Mouse (Mus musculus) heart, embryonic 10.5 days (tissue): ENCODE measurements around the gene Camk2d. TPM values are rescaled to one million over a fixed set of nuclear protein-coding genes. Genes with fewer than 3 reads are reported as not detected.

ENCODE experiments used
- DNase-seq: peaks from one replicate; pipeline ENCODE4 v3.0.0-alpha.2; 2017; ENCODE audit warnings: low spot score
- H3K27ac ChIP-seq: fragments of 300-500 bp; sonication (generic); 2 replicates; pipeline ENCODE4 v1.5.1; 2016; ENCODE audit warnings: mild to moderate bottlenecking
- H3K27me3 ChIP-seq: fragments of 300-500 bp; sonication (generic); 2 replicates; pipeline ENCODE4 v1.6.1; 2016; ENCODE audit warnings: mild to moderate bottlenecking; ENCODE audit not compliant: poor library complexity, insufficient read depth, severe bottlenecking
- H3K36me3 ChIP-seq: fragments of 300-500 bp; sonication (generic); 2 replicates; pipeline ENCODE4 v1.6.1; 2016; ENCODE audit warnings: mild to moderate bottlenecking, moderate library complexity
- H3K4me1 ChIP-seq: fragments of 300-500 bp; sonication (generic); 2 replicates; pipeline ENCODE4 v1.6.1; 2016; ENCODE audit warnings: mild to moderate bottlenecking
- H3K4me3 ChIP-seq: fragments of 300-500 bp; sonication (generic); 2 replicates; pipeline ENCODE4 v1.5.1; 2016; ENCODE audit warnings: mild to moderate bottlenecking, moderate library complexity
- H3K9me3 ChIP-seq: fragments of 300-500 bp; sonication (generic); 2 replicates; pipeline ENCODE4 v1.6.1; 2016; ENCODE audit warnings: mild to moderate bottlenecking, moderate library complexity
- WGBS: fragments of 180-500 bp; shearing (Covaris S2); methylation state at CpG from one replicate; pipeline ENCODE4 v1.1.7; 2016; 5-methylcytosine and 5-hydroxymethylcytosine counted together
- polyA plus RNA-seq: library from polyadenylated mRNA; unstranded; fragments of >200 nt; fragmentation: Nextera tagmentation; extraction: Ambion mirVana; gene quantifications from 2 replicates; pipeline ENCODE4 v1.2.1, GENCODE M21; 2016

Camk2d gene
- polyA plus RNA-seq, 1 experiment from 2014 or later, result 58.0 TPM

DNA sequence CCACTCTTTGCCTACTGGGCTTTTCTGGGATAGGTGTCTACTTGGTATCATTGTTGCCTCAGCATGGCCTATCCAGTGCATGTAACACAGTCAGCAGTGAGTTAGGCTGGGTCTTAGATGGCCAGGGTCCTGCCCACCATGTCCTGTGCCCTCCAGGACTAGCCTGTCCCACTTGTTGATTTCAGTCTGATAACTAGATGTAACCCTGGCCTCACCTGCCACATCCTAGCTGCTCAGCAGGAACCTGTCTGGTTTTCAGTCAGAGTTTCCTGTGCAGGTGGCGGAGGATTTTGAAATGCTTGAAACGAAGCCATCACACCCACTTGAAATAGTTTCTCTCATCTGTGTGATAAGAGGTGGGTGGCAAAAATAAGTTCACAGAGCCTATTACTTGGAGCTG lies 64.5 kb downstream of the Camk2d start:
- H3K9me3 ChIP-seq, result no peaks in the 10 kb centered on the region
- H3K36me3 ChIP-seq, result no peaks in the 10 kb centered on the region
- peak overlapping the region; percentile 84 for H3K27ac ChIP-seq
- no peak for DNase-seq
- WGBS, result 42% methylated on average over 2 of the region's 2 CpGs
- peaks cover 62% of the 10 kb centered on the region for H3K4me1 ChIP-seq
- no peak overlapping the region for H3K4me3 ChIP-seq
- H3K27me3 ChIP-seq, result no peaks in the 10 kb centered on the region

DNA sequence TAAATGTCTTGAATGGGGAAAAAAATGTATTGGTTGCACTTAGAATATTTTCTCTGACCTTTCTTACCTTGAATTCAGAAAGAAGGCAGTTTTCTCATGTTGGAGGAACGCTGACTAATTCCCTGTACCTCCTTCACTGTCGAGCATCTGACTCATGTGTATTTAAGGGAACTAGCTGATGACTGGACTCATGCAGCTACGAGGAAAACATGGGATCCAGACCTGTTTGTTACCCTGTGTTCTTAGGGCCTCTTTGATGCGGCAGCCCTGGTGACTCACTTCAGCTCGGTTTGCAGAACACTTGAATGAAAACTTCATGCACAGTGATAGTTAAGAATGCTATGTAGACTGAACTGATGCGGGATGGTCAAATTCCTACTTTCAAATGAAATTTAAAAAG lies 64.9 kb downstream of the Camk2d start:
- Histone ChIP-seq H3K27me3 (no peaks in the 10 kb centered on the region), H3K4me1 (peaks cover 61% of the 10 kb centered on the region), H3K9me3 (no peaks in the 10 kb centered on the region), H3K36me3 (no peaks in the 10 kb centered on the region), H3K4me3 (no peak overlapping the region), H3K27ac (peak overlapping the region; percentile 84; the same call in 1 of the 2 replicates)
- no peak for DNase-seq
- WGBS, result 53% methylated on average over 6 of the region's 6 CpGs

DNA sequence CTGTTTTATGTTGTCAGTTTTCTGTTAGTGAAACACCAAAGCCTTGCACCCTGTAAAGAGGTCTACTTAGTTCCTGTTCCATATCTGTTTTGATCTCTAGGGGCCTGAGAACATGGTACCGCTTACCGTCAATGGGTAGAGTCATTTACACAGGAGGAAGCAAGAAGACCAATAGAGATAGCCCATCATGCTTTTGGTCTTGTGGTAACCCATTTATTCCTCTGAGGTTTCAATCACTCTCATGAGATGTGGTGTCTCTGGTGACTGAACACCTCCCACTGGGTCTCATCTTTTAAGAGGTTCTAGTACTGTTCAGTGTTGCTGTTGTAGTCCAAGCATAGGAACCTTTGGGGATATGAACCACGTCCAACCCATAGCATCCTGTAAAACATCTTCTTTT lies 65.8 kb downstream of the Camk2d start:
- H3K27ac ChIP-seq, result no peak overlapping the region

DNA sequence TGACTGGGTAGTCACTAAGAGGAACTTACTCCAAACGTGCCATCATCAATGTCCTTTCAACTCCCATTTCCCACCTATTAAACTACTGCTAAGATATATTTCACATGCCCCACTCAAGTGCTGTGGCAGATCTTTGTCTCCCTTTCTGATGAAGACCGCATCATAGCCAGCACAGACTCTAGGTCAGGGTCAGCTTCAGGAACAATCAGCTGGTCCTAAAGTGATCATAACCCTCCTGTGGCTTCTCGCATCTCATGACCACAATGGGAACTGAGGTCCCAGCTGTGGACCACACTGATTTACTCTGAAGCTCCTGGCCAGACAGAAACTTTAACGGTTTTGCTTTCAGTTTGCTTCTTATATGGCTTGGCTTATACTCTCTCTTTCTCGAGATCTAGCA lies 67.3 kb downstream of the Camk2d start:
- H3K36me3 ChIP-seq, result no peaks in the 10 kb centered on the region
- H3K27me3 ChIP-seq, result no peaks in the 10 kb centered on the region
- H3K27ac ChIP-seq, result no peak overlapping the region
- 84% methylated on average over 5 of the region's 5 CpGs for WGBS
- peaks cover 65% of the 10 kb centered on the region for H3K4me1 ChIP-seq
- H3K4me3 ChIP-seq, result no peak overlapping the region
- no peaks in the 10 kb centered on the region for H3K9me3 ChIP-seq
- DNase-seq, result no peak

More for the DNA sequence above, 65.8 kb downstream of the Camk2d start:
- 88% methylated on average over 3 of the region's 3 CpGs for WGBS
- Histone ChIP-seq H3K27me3 (no peaks in the 10 kb centered on the region), H3K4me1 (peaks cover 55% of the 10 kb centered on the region), H3K9me3 (no peaks in the 10 kb centered on the region), H3K36me3 (no peaks in the 10 kb centered on the region), H3K4me3 (no peak overlapping the region)
- no peak for DNase-seq

DNA sequence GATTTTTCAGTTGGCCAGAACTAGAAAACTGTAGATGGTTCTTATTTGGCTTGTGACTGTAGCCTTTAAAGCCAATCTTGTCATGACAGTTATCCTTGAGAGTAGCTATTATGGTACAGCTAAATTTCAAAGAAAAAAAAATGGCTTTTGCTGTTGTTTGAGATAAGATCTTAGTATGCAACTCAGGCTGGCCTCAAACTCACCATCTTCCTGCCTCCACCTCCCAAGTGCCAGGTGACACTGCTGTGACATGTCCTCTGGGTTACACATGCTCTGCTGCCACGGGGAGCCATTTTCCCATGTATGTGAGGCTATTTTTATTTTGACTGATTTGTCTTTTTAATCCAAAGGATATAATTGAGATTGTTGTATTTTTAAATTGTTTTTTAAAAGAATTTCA lies 69.8 kb downstream of the Camk2d start:
- WGBS, result 64% methylated on average over 1 of the region's 1 CpGs
- no peak overlapping the region for H3K27ac ChIP-seq
- no peaks in the 10 kb centered on the region for H3K9me3 ChIP-seq
- H3K4me1 ChIP-seq, result peaks cover 54% of the 10 kb centered on the region
- no peak overlapping the region for H3K4me3 ChIP-seq
- H3K27me3 ChIP-seq, result no peaks in the 10 kb centered on the region
- H3K36me3 ChIP-seq, result no peaks in the 10 kb centered on the region
- no peak for DNase-seq

DNA sequence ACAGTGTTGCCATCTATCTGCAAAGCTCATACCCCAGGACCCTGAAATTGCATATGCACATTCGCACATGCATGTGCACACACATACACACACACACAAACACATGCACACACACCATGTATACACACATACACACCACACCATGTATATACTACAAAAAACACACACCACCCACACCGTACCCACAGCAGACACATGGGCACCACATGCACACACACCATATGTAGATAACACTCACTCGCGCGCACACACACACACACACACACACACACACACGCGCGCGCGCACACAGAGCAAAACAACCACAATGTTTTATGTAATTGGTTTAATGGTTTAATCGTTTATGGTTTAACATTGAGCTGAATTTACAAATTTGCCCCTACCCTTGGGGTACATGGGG lies 70.9 kb downstream of the Camk2d start:
- Histone ChIP-seq H3K4me3 (no peak overlapping the region), H3K27me3 (no peaks in the 10 kb centered on the region), H3K9me3 (no peaks in the 10 kb centered on the region), H3K36me3 (no peaks in the 10 kb centered on the region), H3K27ac (peak overlapping the region; percentile 47; the same call in 1 of the 2 replicates), H3K4me1 (peaks cover 55% of the 10 kb centered on the region)
- no peak for DNase-seq
- 94% methylated on average over 11 of the region's 11 CpGs for WGBS

DNA sequence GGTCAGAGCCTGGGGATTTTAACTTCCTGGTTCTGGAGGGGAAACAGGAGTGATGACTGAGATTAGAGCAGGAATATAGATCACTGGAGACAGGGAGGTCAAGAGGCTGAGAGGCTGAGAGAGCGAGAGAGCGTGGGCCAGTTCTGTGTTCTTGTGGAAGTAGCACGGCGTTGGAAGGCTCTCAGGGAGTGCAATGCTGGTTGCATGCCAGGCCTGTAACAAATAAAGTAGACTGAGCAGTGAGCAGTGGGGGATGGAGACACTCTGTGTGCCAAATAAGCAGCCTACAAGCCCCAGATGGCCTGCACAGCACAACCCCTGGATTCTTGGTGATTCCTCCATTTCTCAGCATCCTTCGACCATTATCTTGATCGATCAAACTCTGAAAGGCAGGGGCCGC lies 71.3 kb downstream of the Camk2d start:
- 44% methylated on average over 7 of the region's 7 CpGs for WGBS
- H3K36me3 ChIP-seq, result no peaks in the 10 kb centered on the region
- no peaks in the 10 kb centered on the region for H3K27me3 ChIP-seq
- DNase-seq, result no peak
- peak overlapping the region; percentile 47 for H3K27ac ChIP-seq
- no peaks in the 10 kb centered on the region for H3K9me3 ChIP-seq
- 0 out of 2 replicates have a peak overlapping the region, but pooled peaks have one; percentile 8 for H3K4me3 ChIP-seq
- peaks cover 59% of the 10 kb centered on the region for H3K4me1 ChIP-seq

DNA sequence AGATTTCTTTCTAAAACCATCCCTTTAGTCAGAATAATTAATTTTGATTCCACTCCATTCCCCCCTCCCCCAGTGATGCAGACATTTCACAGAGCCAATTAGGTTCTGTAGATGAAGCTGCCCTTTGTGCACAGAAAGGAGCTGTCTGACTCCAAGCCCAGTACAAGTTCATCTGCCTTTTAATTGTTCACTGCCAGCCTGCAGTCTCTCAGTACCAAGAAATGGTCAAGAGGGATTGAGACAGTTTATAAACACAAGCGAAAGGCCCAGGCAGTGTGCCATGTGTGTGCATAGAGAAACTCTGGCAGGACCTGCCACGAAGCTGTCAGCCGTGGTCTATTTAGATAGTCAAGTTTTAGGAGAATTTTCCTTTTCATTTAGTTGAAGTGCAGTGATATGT lies 72.0 kb downstream of the Camk2d start:
- 78% methylated on average over 3 of the region's 3 CpGs for whole genome bisulfite sequencing
- H3K9me3 ChIP-seq, result no peaks in the 10 kb centered on the region
- H3K36me3 ChIP-seq, result no peaks in the 10 kb centered on the region
- peaks cover 61% of the 10 kb centered on the region for H3K4me1 ChIP-seq
- DNase-seq, result no peak
- no peak overlapping the region for H3K4me3 ChIP-seq
- H3K27me3 ChIP-seq, result no peaks in the 10 kb centered on the region
- H3K27ac ChIP-seq, result peak overlapping the region; percentile 69; the same call in 1 of the 2 replicates

DNA sequence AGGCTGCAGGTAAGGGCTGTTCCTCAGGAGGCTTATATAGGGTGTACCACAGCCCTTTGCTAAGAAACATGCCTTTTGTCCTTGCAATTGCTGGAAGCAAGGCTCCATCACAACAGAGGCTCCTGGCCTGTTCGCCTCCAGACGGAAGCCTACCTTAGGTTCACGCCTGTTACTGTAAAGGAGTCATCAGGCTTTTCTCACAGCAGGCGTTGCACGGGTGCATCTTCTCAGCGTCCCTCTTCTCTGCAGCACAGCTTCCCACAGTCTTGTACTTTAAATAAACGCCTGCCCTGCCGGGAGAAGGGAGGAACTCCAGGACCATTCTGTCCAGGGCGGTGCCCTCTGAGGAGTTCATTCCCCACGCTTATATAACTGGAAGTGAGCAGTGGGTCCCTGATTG lies 72.6 kb downstream of the Camk2d start:
- Histone ChIP-seq H3K9me3 (no peaks in the 10 kb centered on the region), H3K4me1 (peaks cover 61% of the 10 kb centered on the region), H3K4me3 (no peak overlapping the region), H3K36me3 (no peaks in the 10 kb centered on the region), H3K27me3 (no peaks in the 10 kb centered on the region), H3K27ac (peak overlapping the region; percentile 69; the same call in 1 of the 2 replicates)
- no peak for DNase-seq
- whole genome bisulfite sequencing, result 37% methylated on average over 10 of the region's 10 CpGs

DNA sequence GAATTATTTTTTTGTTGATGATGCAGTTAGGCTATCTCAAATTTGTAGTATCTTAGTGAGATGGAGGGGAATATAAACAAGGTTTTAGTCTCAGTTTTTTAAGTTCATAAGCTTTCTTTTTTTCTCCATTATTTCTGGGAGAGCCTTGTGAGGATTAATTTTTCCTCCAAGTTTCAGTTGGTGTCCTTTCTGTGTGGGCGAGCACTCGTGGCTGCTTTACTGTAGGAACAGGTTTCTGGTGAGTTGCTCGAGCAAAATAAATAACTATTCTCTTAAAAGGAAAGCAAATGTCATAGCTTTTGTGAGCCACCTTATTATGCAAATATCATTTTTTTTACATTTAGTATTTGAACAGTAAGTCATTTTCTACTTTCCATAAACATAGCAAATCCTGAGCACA lies 74.3 kb downstream of the Camk2d start:
- WGBS, result 92% methylated on average over 3 of the region's 3 CpGs
- no peak overlapping the region for H3K4me3 ChIP-seq
- DNase-seq, result no peak
- H3K27me3 ChIP-seq, result no peaks in the 10 kb centered on the region
- H3K27ac ChIP-seq, result no peak overlapping the region
- no peaks in the 10 kb centered on the region for H3K9me3 ChIP-seq
- peaks cover 51% of the 10 kb centered on the region for H3K4me1 ChIP-seq
- no peaks in the 10 kb centered on the region for H3K36me3 ChIP-seq

DNA sequence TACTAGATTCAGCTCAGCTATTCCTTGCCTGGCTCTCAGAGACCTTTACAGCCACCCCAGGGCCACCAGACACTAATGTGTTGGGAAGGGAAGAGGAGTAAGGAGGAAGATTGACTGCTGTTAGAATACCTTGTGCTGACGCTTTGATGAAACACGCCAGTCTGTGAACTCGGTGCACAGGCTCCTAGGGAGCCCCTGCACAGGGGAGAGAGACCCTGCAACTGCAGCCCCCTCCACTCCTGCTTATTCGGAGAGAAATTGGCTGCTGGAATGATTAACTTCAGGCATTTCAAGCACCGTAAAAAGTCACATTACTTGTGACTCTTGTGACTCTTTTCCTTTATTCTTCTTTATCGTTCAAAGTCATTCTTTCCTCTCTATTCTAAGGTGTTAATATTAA lies 75.2 kb downstream of the Camk2d start:
- Histone ChIP-seq H3K27ac (0 out of 2 replicates have a peak overlapping the region, but pooled peaks have one; percentile 47), H3K4me3 (no peak overlapping the region), H3K27me3 (no peaks in the 10 kb centered on the region), H3K36me3 (no peaks in the 10 kb centered on the region), H3K9me3 (no peaks in the 10 kb centered on the region), H3K4me1 (peaks cover 45% of the 10 kb centered on the region)
- 70% methylated on average over 6 of the region's 6 CpGs for WGBS
- no peak for DNase-seq

DNA sequence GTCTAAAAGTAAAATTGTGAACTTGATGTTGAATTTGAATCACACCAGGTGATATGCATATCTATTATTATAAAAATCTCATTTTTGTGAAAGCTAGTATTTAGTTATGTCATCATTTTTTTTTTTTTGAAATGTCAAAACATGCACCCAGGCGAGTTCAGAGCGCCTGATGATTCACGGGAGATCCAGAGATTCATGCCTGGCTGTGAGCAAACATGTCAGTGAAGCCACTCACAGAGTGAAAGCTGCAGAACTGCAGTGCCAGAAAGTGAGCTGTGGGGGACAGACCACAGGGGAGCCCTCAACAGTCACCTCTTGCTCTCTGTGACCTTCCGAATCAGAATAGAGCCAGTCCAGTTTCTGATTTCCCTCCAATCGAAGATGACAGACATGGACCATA lies 84.9 kb downstream of the Camk2d start:
- no peaks in the 10 kb centered on the region for H3K36me3 ChIP-seq
- H3K27me3 ChIP-seq, result no peaks in the 10 kb centered on the region
- H3K9me3 ChIP-seq, result no peaks in the 10 kb centered on the region
- no peak for DNase-seq
- H3K27ac ChIP-seq, result no peak overlapping the region
- H3K4me1 ChIP-seq, result peaks cover 21% of the 10 kb centered on the region
- WGBS, result 82% methylated on average over 5 of the region's 5 CpGs
- H3K4me3 ChIP-seq, result no peak overlapping the region

DNA sequence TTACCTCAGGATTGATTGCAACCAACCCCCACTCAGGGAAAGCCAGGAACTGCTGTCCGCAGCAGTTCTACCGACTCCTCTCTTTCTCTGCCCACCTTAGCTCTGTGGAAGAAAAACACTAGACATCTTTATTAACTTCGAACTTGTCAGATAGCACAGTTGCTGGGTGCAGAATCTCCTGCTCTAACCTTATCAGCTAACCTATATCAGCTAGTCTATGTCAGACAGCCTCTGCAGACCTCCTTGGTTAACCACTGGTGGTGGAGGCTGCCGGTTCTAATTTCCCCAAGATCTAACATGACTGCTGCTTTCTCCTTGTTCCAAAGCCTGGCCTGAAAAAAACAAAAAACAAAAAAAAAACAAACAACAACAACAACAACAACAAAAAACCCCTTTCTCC lies 85.9 kb downstream of the Camk2d start:
- Histone ChIP-seq H3K27ac (no peak overlapping the region), H3K9me3 (no peaks in the 10 kb centered on the region)

DNA sequence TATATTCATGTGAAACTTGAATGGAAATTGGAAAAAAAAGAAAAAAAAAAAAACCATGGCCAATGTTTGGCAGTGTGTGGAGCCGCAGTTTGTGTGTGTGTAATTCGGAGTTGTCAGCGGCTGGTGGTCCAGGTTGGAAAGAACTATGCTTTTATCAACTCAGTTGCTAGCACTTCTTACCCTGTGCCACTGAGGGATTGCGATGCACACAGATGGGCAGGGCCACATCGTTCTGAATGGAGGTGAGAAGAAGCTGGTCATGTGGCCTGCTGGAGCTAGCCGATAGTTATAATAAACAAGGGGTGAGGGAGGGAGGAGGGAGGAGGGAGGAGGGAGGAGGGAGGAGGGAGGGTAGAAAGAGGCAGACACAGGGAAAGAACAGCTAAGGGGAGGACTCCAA lies 89.3 kb downstream of the Camk2d start:
- 51% methylated on average over 6 of the region's 6 CpGs for WGBS
- Histone ChIP-seq H3K4me3 (no peak overlapping the region), H3K4me1 (peaks cover 19% of the 10 kb centered on the region), H3K36me3 (no peaks in the 10 kb centered on the region), H3K27me3 (no peaks in the 10 kb centered on the region), H3K9me3 (no peaks in the 10 kb centered on the region), H3K27ac (no peak overlapping the region)
- no peak for DNase-seq

More for the DNA sequence above, 85.9 kb downstream of the Camk2d start:
- Histone ChIP-seq H3K4me3 (no peak overlapping the region), H3K27me3 (no peaks in the 10 kb centered on the region), H3K4me1 (peaks cover 23% of the 10 kb centered on the region), H3K36me3 (no peaks in the 10 kb centered on the region)
- 45% methylated on average over 4 of the region's 4 CpGs for WGBS
- no peak for DNase-seq
